Mouse (Mus musculus): ENCODE data around the gene Pfkp. TPM values are rescaled to one million over a fixed set of nuclear protein-coding genes. Genes with fewer than 3 reads are reported as not detected.

Pfkp gene
- polyA plus RNA-seq, 1 experiment from 2014 or later, result 32.8 TPM

DNA sequence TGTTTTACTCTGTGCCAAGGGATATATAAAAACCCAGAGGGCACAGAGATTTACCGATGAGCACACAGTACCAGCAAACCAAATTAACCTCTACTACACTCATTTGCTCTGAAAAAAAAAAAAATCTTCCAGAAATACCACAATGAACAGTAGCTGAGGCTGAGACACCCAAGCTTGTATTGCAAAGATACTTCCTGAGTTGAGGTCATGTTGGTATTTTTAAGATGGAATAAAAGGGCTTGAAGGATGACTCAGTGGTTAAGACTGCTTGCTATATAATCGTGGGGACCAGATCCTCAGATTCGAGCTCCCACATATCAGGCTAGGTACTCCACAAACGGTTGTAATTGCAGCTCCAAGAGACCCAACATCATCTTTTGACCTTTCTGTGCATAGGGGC is 24.5 kb downstream of the Pfkp start:
- DNase-seq (ENCODE audit: low spot score), result no peak

GRCm38 (mm10) chr13:6621831-6622230 is 26.7 kb downstream of the Pfkp start:
- Histone ChIP-seq H3K4me3 (no peak overlapping the region), H3K36me3 (no peaks in the 10 kb centered on the region), H3K27me3 (ENCODE audit: insufficient read depth, poor library complexity, severe bottlenecking) (no peaks in the 10 kb centered on the region), H3K4me1 (replicated peaks) (no peaks in the 10 kb centered on the region), H3K9me3 (no peaks in the 10 kb centered on the region), H3K27ac (no peak overlapping the region)
- WGBS, result 94% methylated on average over 20 of the region's 20 CpGs
- no peak for DNase-seq (ENCODE audit: low spot score)

More for the DNA sequence above, 24.5 kb downstream of the Pfkp start:
- Histone ChIP-seq H3K4me1 (replicated peaks) (no peaks in the 10 kb centered on the region), H3K4me3 (no peak overlapping the region), H3K27me3 (ENCODE audit: insufficient read depth, poor library complexity, severe bottlenecking) (no peaks in the 10 kb centered on the region), H3K27ac (no peak overlapping the region), H3K9me3 (no peaks in the 10 kb centered on the region), H3K36me3 (no peaks in the 10 kb centered on the region)
- 83% methylated on average over 4 of the region's 4 CpGs for WGBS

DNA sequence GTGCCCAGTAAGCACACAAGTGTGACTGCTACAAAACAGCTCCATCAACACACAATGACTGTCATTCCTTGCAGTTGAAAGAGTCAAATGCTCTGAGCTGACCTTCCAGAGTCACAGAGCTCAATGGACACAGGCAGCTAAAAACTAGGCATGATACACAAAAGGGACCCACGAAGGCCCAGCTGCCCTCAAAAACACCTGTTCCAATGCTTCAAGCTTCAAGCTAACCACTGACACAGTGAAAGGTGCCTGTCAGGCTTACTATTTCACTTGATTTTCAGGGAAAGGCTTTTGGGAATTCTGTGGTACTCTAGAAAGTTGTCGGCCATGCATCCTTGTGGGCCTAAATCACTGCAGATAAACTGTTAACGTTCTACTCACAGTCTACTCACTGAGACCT is 28.3 kb downstream of the Pfkp start:
- no peak for DNase-seq (ENCODE audit: low spot score)
- WGBS, result 85% methylated on average over 3 of the region's 3 CpGs
- H3K27me3 ChIP-seq (ENCODE audit: insufficient read depth, poor library complexity, severe bottlenecking), result no peaks in the 10 kb centered on the region
- no peaks in the 10 kb centered on the region for H3K4me1 ChIP-seq (replicated peaks)
- H3K9me3 ChIP-seq, result no peaks in the 10 kb centered on the region
- no peak overlapping the region for H3K27ac ChIP-seq
- H3K4me3 ChIP-seq, result no peak overlapping the region
- no peaks in the 10 kb centered on the region for H3K36me3 ChIP-seq

DNA sequence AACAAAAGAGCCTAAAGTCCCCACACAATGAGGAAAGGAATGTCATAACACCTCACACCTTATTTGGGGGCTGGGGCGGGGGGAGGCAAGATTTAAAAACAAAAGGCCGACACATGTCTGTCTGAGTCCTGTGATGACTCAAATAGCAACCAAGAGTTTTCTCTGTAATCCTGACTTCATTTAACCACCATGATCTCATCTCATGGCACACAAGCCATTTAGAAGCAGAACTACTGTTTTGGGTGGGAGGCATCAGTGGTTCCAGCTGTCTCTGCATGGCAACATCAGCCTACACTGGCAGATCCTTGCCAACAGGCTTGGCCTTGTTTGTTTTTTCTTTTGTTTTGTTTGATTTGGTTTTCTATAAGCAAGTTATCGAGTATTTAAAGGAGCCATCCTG is 29.9 kb downstream of the Pfkp start:
- WGBS, result 86% methylated on average over 3 of the region's 3 CpGs
- Histone ChIP-seq H3K9me3 (no peaks in the 10 kb centered on the region), H3K27ac (no peak overlapping the region), H3K27me3 (ENCODE audit: insufficient read depth, poor library complexity, severe bottlenecking) (no peaks in the 10 kb centered on the region), H3K36me3 (no peaks in the 10 kb centered on the region), H3K4me1 (replicated peaks) (no peaks in the 10 kb centered on the region), H3K4me3 (no peak overlapping the region)
- DNase-seq (ENCODE audit: low spot score), result no peak

- H3K27ac ChIP-seq, result no peak overlapping the region
- H3K36me3 ChIP-seq, result no peaks in the 10 kb centered on the region
- WGBS, result 90% methylated on average over 5 of the region's 5 CpGs
- H3K27me3 ChIP-seq (ENCODE audit: insufficient read depth, poor library complexity, severe bottlenecking), result no peaks in the 10 kb centered on the region
- DNase-seq (ENCODE audit: low spot score), result no peak
- no peaks in the 10 kb centered on the region for H3K4me1 ChIP-seq (replicated peaks)
- H3K9me3 ChIP-seq, result no peaks in the 10 kb centered on the region
- H3K4me3 ChIP-seq, result no peak overlapping the region
These were observed 34.7 kb downstream of the Pfkp start for GRCm38 (mm10) chr13:6613690-6614445.

GRCm38 (mm10) chr13:6602786-6603409 is 45.7 kb downstream of the Pfkp start:
- Histone ChIP-seq H3K27me3 (ENCODE audit: insufficient read depth, poor library complexity, severe bottlenecking) (no peaks in the 10 kb centered on the region), H3K9me3 (no peaks in the 10 kb centered on the region), H3K4me1 (replicated peaks) (no peaks in the 10 kb centered on the region), H3K4me3 (no peak overlapping the region), H3K36me3 (no peaks in the 10 kb centered on the region), H3K27ac (no peak overlapping the region)
- WGBS, result 89% methylated on average over 10 of the region's 10 CpGs
- DNase-seq (ENCODE audit: low spot score), result no peak

DNA sequence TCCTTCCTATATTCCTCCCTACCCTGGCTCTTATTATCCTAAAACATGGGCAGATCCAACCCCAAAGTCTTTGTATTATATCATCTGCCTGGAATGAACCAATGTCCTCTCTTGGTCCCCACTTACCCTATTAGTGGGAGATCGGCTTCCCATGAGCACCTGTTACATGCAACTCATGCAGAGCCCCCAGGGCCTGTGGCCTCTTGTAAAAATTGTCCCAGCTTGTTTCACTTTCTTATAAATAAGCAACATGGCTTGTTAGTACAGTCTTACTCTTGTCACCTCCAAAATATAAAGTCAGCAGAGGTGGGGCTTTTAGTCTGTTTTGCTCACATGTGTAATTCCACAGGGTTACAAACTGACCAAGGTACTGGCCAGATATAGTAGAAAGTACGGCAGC is 46.9 kb downstream of the Pfkp start:
- no peaks in the 10 kb centered on the region for H3K27me3 ChIP-seq (ENCODE audit: insufficient read depth, poor library complexity, severe bottlenecking)
- H3K4me3 ChIP-seq, result no peak overlapping the region
- DNase-seq (ENCODE audit: low spot score), result no peak
- H3K36me3 ChIP-seq, result no peaks in the 10 kb centered on the region
- no peaks in the 10 kb centered on the region for H3K4me1 ChIP-seq (replicated peaks)
- no peaks in the 10 kb centered on the region for H3K9me3 ChIP-seq
- H3K27ac ChIP-seq, result no peak overlapping the region
- WGBS, result 91% methylated on average over 2 of the region's 2 CpGs

GRCm38 (mm10) chr13:6600626-6601025 is 48.0 kb downstream of the Pfkp start:
- no peak overlapping the region for H3K4me3 ChIP-seq
- DNase-seq (ENCODE audit: low spot score), result no peak
- WGBS, result 87% methylated on average over 8 of the region's 8 CpGs
- no peaks in the 10 kb centered on the region for H3K9me3 ChIP-seq
- H3K36me3 ChIP-seq, result no peaks in the 10 kb centered on the region
- H3K27ac ChIP-seq, result no peak overlapping the region
- no peaks in the 10 kb centered on the region for H3K27me3 ChIP-seq (ENCODE audit: insufficient read depth, poor library complexity, severe bottlenecking)
- no peaks in the 10 kb centered on the region for H3K4me1 ChIP-seq (replicated peaks)

DNA sequence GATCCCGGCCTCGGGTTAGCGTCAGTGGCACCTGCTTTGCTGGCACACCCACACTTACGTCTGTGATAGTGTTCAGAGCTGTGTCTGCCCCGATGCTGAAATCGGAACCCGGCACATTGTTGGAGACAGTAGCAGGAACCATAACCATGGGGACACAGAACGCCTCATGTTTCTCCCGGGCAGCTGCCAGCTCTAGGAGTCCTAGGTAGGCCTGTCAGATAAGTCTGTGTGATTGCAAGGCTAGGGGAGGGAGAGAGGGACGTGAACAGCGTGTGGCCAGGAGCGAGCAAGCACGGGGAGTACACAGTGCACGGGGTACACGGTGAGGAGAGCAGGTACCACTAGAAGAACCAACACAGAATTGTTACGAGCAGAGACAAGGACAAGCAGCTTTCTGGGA is 50.8 kb downstream of the Pfkp start:
- no peaks in the 10 kb centered on the region for H3K9me3 ChIP-seq
- WGBS, result 91% methylated on average over 16 of the region's 16 CpGs
- no peaks in the 10 kb centered on the region for H3K36me3 ChIP-seq
- H3K4me1 ChIP-seq (replicated peaks), result no peaks in the 10 kb centered on the region
- no peaks in the 10 kb centered on the region for H3K27me3 ChIP-seq (ENCODE audit: insufficient read depth, poor library complexity, severe bottlenecking)
- no peak overlapping the region for H3K4me3 ChIP-seq
- no peak for DNase-seq (ENCODE audit: low spot score)
- H3K27ac ChIP-seq, result no peak overlapping the region

- H3K4me3 ChIP-seq, result no peak overlapping the region
- no peaks in the 10 kb centered on the region for H3K36me3 ChIP-seq
- WGBS, result 92% methylated on average over 4 of the region's 4 CpGs
- no peaks in the 10 kb centered on the region for H3K9me3 ChIP-seq
- DNase-seq (ENCODE audit: low spot score), result no peak
- no peaks in the 10 kb centered on the region for H3K4me1 ChIP-seq (replicated peaks)
- H3K27ac ChIP-seq, result no peak overlapping the region
- H3K27me3 ChIP-seq (ENCODE audit: insufficient read depth, poor library complexity, severe bottlenecking), result no peaks in the 10 kb centered on the region
These were observed 53.2 kb downstream of the Pfkp start for GRCm38 (mm10) chr13:6595403-6595802.

DNA sequence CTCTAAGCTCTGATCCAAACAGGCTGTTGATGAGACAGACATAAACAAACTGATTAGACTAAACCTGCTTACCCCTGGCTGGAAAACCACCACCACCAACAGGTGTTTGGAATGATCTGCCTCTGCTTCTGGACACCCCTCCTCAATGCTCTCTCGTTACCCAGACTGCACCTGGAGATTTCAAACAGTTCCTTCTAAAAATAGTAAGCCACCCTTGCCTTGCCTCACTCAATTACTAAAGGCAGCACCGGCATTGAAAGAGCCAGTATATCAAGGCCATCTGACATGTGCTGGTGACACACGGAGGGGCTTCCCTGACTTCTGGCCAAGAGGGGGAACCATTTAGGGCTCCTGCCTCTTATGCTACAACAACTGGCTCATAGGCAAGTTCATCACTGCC is 57.7 kb downstream of the Pfkp start:
- Histone ChIP-seq H3K4me3 (no peak overlapping the region), H3K36me3 (no peaks in the 10 kb centered on the region), H3K27ac (no peak overlapping the region), H3K4me1 (replicated peaks) (no peaks in the 10 kb centered on the region), H3K9me3 (no peaks in the 10 kb centered on the region), H3K27me3 (ENCODE audit: insufficient read depth, poor library complexity, severe bottlenecking) (no peaks in the 10 kb centered on the region)
- DNase-seq (ENCODE audit: low spot score), result no peak
- 75% methylated on average over 3 of the region's 3 CpGs for WGBS

GRCm38 (mm10) chr13:6586009-6586408 is 62.6 kb downstream of the Pfkp start:
- DNase-seq (ENCODE audit: low spot score), result no peak

DNA sequence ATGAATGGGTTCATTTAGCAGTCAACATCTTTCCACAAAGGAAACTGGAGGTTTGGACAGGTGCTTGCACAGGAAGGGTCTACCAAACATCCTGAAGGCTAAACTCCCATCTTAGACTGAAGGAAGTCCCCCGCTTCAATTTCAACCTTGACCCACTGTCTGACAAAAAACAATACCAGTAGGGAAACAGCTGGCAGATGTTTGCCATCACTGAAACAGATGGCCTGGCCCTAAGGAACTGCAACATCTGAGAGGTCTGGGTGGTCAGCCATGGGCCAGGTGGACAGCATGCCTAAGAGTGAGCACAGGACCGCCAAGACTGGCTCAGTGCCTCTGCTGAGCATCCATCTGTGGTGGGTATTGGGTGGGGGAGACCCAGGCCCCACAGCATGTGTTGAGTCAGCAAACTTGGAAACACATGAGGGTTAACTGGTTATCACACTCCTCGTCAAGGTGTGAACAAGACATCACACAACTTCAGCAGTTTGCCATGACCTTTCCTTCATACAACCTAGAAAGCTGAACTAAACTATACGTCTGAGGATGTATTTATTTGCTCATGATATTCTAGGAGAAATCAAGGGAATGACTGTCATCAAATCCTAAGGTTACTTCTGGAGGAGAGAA is 65.0 kb downstream of the Pfkp start:
- H3K4me1 ChIP-seq (replicated peaks), result no peaks in the 10 kb centered on the region
- H3K4me3 ChIP-seq, result no peak overlapping the region
- no peaks in the 10 kb centered on the region for H3K27me3 ChIP-seq (ENCODE audit: insufficient read depth, poor library complexity, severe bottlenecking)
- no peaks in the 10 kb centered on the region for H3K9me3 ChIP-seq
- 89% methylated on average over 4 of the region's 4 CpGs for WGBS
- DNase-seq (ENCODE audit: low spot score), result no peak
- H3K27ac ChIP-seq, result no peak overlapping the region
- peaks cover 36% of the 10 kb centered on the region for H3K36me3 ChIP-seq

More at GRCm38 (mm10) chr13:6586009-6586408, 62.6 kb downstream of the Pfkp start:
- 76% methylated on average over 9 of the region's 9 CpGs for WGBS
- H3K4me3 ChIP-seq, result no peak overlapping the region
- H3K9me3 ChIP-seq, result no peaks in the 10 kb centered on the region
- no peaks in the 10 kb centered on the region for H3K27me3 ChIP-seq (ENCODE audit: insufficient read depth, poor library complexity, severe bottlenecking)
- H3K36me3 ChIP-seq, result peaks cover 12% of the 10 kb centered on the region
- no peak overlapping the region for H3K27ac ChIP-seq
- no peaks in the 10 kb centered on the region for H3K4me1 ChIP-seq (replicated peaks)

Measured in hindbrain, embryonic 10.5 days (tissue).